Mouse (Mus musculus) forebrain, embryonic 15.5 days (tissue): Measurements from ENCODE around the gene Spsb2. TPM values are rescaled to one million over a fixed set of nuclear protein-coding genes. Genes with fewer than 3 reads are reported as not detected.
A peak's percentile ranks its signal among the peaks of the same experiment; 100 is the strongest.

Source experiments
- ATAC-seq: fragments of 200-750 bp; cut with Nextera tagmentation; replicated peaks from 2 replicates; pipeline ENCODE4 v1.8.0; 2017; ENCODE audit warnings: mild to moderate bottlenecking, moderate TSS enrichment, moderate library complexity
- H3K27ac ChIP-seq: fragments of 300-500 bp; sonication (generic); replicated peaks from 2 replicates; pipeline ENCODE4 v1.5.1; 2015; ENCODE audit warnings: mild to moderate bottlenecking, inconsistent platforms
- H3K27me3 ChIP-seq: fragments of 300-500 bp; sonication (generic); 2 replicates; pipeline ENCODE4 v1.6.1; 2015; ENCODE audit warnings: inconsistent platforms
- H3K36me3 ChIP-seq: fragments of 300-500 bp; sonication (generic); 2 replicates; pipeline ENCODE4 v1.6.1; 2015; ENCODE audit warnings: mild to moderate bottlenecking, inconsistent platforms
- H3K4me1 ChIP-seq: fragments of 300-500 bp; sonication (generic); 2 replicates; pipeline ENCODE4 v1.6.1; 2015; ENCODE audit warnings: inconsistent platforms
- H3K4me2 ChIP-seq: fragments of 300-500 bp; sonication (generic); replicated peaks from 2 replicates; pipeline ENCODE4 v1.6.1; 2015; ENCODE audit warnings: mild to moderate bottlenecking, inconsistent platforms
- H3K4me3 ChIP-seq: fragments of 300-500 bp; sonication (generic); 2 replicates; pipeline ENCODE4 v1.5.1; 2015; ENCODE audit warnings: mild to moderate bottlenecking, inconsistent platforms
- H3K9ac ChIP-seq: fragments of 300-500 bp; sonication (generic); replicated peaks from 2 replicates; pipeline ENCODE4 v1.6.1; 2015; ENCODE audit warnings: mild to moderate bottlenecking, inconsistent platforms
- H3K9me3 ChIP-seq: fragments of 300-500 bp; sonication (generic); 2 replicates; pipeline ENCODE4 v1.6.1; 2016; ENCODE audit warnings: inconsistent platforms
- WGBS: fragments of 180-500 bp; shearing (Covaris S2); methylation state at CpG from one replicate; pipeline ENCODE4 v1.1.7; 2015; ENCODE audit warnings: mixed read lengths; 5-methylcytosine and 5-hydroxymethylcytosine counted together
- polyA plus RNA-seq: library from polyadenylated mRNA; unstranded; fragments of >200 nt; fragmentation: Nextera tagmentation; extraction: Ambion mirVana; gene quantifications from 2 replicates; pipeline ENCODE4 v1.2.1, GENCODE M21; 2015

The Spsb2 gene
- 4.4 and 5.0 TPM in 2 replicates for polyA plus RNA-seq

- Histone ChIP-seq H3K36me3 (no peaks in the 10 kb centered on the region), H3K27me3 (no peaks in the 10 kb centered on the region), H3K27ac (peak within 1 kb of the TSS; percentile 71), H3K4me1 (peaks cover 57% of the 10 kb centered on the region), H3K4me2 (peak within 1 kb of the TSS; percentile 95), H3K9me3 (no peaks in the 10 kb centered on the region), H3K4me3 (peak within 1 kb of the TSS; percentile 49), H3K9ac (peak within 1 kb of the TSS; percentile 49)
- ATAC-seq: no peak; the same call in 1 of the 2 replicates
- 3% methylated on average over 29 of the region's 29 CpGs for WGBS
Observed at GRCm38 (mm10) chr6:124808358-124809012, at the start of gene Spsb2. TSS of gene Spsb2 (plus strand) at chr6:124808661.

GRCm38 (mm10) chr6:124758849-124759232 lies 49.6 kb upstream of the Spsb2 start:
- Histone ChIP-seq H3K9ac (no peak overlapping the region), H3K4me2 (no peak overlapping the region), H3K4me1 (peaks cover 40% of the 10 kb centered on the region), H3K4me3 (no peak overlapping the region), H3K27me3 (no peaks in the 10 kb centered on the region), H3K27ac (peak overlapping the region; percentile 96), H3K36me3 (no peaks in the 10 kb centered on the region), H3K9me3 (no peaks in the 10 kb centered on the region)
- no peak for ATAC-seq
- 33% methylated on average over 2 of the region's 2 CpGs for WGBS

DNA sequence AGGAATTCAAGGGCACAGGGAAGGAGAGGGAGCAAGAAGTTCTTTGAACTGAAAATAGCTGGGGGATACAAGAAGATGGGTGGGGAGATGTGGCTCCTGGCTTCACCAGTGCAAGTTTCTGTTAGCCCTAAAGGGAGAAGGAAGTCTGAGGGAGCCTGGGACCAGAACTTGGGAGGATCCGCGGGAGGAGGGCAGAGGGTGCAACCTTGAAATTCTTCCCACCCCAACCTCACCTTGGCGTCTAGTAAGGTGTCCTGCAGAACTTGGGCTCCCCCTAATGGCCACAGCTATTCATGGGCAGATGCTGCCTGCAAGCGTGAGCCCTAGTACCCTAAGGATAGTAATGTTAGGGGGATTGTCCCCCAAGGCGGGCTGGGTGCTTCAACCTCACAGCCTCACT lies 49.2 kb upstream of the Spsb2 start:
- ATAC-seq: no peak
- peaks cover 36% of the 10 kb centered on the region for H3K4me1 ChIP-seq
- 0% methylated on average over 5 of the region's 5 CpGs for WGBS
- no peak overlapping the region for H3K9ac ChIP-seq
- H3K4me3 ChIP-seq: no peak overlapping the region
- no peaks in the 10 kb centered on the region for H3K9me3 ChIP-seq
- H3K36me3 ChIP-seq: no peaks in the 10 kb centered on the region
- peak overlapping the region; percentile 96 for H3K27ac ChIP-seq
- H3K27me3 ChIP-seq: no peaks in the 10 kb centered on the region
- H3K4me2 ChIP-seq: no peak overlapping the region

GRCm38 (mm10) chr6:124765951-124766350 lies 42.5 kb upstream of the Spsb2 start:
- no peak overlapping the region for H3K27ac ChIP-seq
- peaks cover 20% of the 10 kb centered on the region for H3K4me1 ChIP-seq
- no peak overlapping the region for H3K4me2 ChIP-seq
- H3K36me3 ChIP-seq: no peaks in the 10 kb centered on the region
- H3K9me3 ChIP-seq: no peaks in the 10 kb centered on the region
- WGBS: 90% methylated on average over 7 of the region's 7 CpGs
- no peak overlapping the region for H3K4me3 ChIP-seq
- H3K9ac ChIP-seq: no peak overlapping the region
- no peaks in the 10 kb centered on the region for H3K27me3 ChIP-seq
- no peak for ATAC-seq

DNA sequence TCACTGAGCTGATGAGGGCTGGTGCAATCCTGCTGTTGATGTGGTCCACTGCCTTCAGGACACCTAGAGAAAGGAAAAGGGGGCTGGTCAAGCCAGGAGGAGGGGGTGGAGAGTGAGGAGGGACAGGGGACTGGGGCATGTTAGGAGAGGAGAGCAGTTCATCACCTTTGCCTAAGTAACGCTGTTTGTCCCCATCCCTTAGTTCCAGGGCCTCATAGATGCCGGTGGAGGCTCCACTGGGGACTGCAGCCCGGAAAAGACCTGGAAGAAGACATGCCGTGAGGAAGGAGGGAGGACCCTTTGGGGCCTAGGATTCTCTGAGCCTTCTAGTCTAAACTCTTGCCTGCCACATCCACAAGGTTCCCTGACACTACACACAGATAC lies 40.9 kb upstream of the Spsb2 start:
- H3K27ac ChIP-seq: no peak overlapping the region
- no peak overlapping the region for H3K9ac ChIP-seq
- no peaks in the 10 kb centered on the region for H3K9me3 ChIP-seq
- 30% methylated on average over 4 of the region's 4 CpGs for WGBS
- no peak for ATAC-seq
- peaks cover 20% of the 10 kb centered on the region for H3K4me1 ChIP-seq
- no peak overlapping the region for H3K4me3 ChIP-seq
- no peaks in the 10 kb centered on the region for H3K36me3 ChIP-seq
- H3K4me2 ChIP-seq: peak overlapping the region; percentile 90; the same call in 1 of the 2 replicates
- H3K27me3 ChIP-seq: no peaks in the 10 kb centered on the region

- H3K27me3 ChIP-seq: no peaks in the 10 kb centered on the region
- no peak overlapping the region for H3K27ac ChIP-seq
- 0 out of 2 replicates have a peak, but pooled peaks have one; percentile 7 for ATAC-seq
- H3K9me3 ChIP-seq: no peaks in the 10 kb centered on the region
- peaks cover 20% of the 10 kb centered on the region for H3K4me1 ChIP-seq
- peak overlapping the region; percentile 90 for H3K4me2 ChIP-seq
- peak overlapping the region; percentile 61 for H3K4me3 ChIP-seq
- H3K9ac ChIP-seq: no peak overlapping the region
- no peaks in the 10 kb centered on the region for H3K36me3 ChIP-seq
- WGBS: 22% methylated on average over 19 of the region's 19 CpGs
Observed at GRCm38 (mm10) chr6:124767920-124768703, 40.3 kb upstream of the Spsb2 start.

DNA sequence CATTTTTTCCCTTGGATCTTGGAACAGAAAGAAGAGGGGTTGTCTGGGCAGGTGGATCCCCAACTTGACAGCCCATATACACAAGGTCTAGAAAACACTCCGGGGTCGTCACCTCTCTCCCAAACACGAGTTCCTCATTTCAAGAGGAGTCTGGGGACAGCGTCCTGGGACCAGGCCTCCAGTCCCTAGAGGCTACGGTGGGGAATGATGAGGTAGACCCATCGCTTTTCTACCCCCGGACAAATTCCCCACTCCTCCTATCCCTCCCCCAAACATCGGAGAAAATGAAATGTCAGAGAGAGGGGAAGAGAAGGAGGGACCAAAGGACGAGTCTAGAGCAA lies 39.8 kb upstream of the Spsb2 start:
- Histone ChIP-seq H3K4me1 (peaks cover 20% of the 10 kb centered on the region), H3K36me3 (no peaks in the 10 kb centered on the region), H3K9me3 (no peaks in the 10 kb centered on the region), H3K4me2 (peak overlapping the region; percentile 90), H3K27me3 (no peaks in the 10 kb centered on the region), H3K27ac (peak overlapping the region; percentile 50; the same call in 1 of the 2 replicates), H3K9ac (peak overlapping the region; percentile 66), H3K4me3 (peak overlapping the region; percentile 61)
- no peak; the same call in 1 of the 2 replicates for ATAC-seq
- 7% methylated on average over 9 of the region's 9 CpGs for WGBS

GRCm38 (mm10) chr6:124769101-124769765 lies 39.2 kb upstream of the Spsb2 start, which contains the start of gene Eno2:
TSS of gene Eno2 (minus strand) at chr6:124769673.
- Histone ChIP-seq H3K4me2 (peak within 1 kb of the TSS; percentile 90), H3K4me1 (peaks cover 20% of the 10 kb centered on the region), H3K27ac (peak within 1 kb of the TSS; percentile 50), H3K9ac (peak within 1 kb of the TSS; percentile 66), H3K4me3 (peak within 1 kb of the TSS; percentile 61), H3K27me3 (no peaks in the 10 kb centered on the region), H3K9me3 (no peaks in the 10 kb centered on the region), H3K36me3 (no peaks in the 10 kb centered on the region)
- ATAC-seq: peak; percentile 85
- WGBS: under 1% methylated on average over 53 of the region's 54 CpGs

DNA sequence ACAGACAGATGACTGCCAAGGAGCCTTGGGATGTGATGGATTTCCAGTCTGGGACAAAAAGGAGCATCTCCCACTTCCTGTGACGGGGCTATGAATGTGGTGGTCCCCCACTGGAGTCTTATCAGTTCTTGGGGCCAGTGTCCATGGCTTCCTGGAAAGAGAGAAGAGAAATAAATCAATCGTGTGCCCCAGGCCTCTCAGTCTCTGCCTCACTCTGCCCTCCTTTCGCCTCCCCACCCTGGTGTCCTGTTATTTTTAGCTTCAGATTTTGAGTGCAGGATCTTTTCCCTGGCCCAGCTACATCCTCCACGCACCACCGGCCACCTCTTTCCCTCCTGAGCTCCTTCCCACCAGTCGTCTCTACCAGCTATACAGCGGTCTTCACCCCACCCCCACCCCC lies 38.4 kb upstream of the Spsb2 start:
- Histone ChIP-seq H3K4me1 (peaks cover 20% of the 10 kb centered on the region), H3K9me3 (no peaks in the 10 kb centered on the region), H3K9ac (peak overlapping the region; percentile 66), H3K27ac (0 out of 2 replicates have a peak overlapping the region, but pooled peaks have one; percentile 50), H3K4me2 (peak overlapping the region; percentile 90), H3K4me3 (peak overlapping the region; percentile 61), H3K36me3 (no peaks in the 10 kb centered on the region), H3K27me3 (no peaks in the 10 kb centered on the region)
- 68% methylated on average over 7 of the region's 7 CpGs for WGBS
- no peak for ATAC-seq

DNA sequence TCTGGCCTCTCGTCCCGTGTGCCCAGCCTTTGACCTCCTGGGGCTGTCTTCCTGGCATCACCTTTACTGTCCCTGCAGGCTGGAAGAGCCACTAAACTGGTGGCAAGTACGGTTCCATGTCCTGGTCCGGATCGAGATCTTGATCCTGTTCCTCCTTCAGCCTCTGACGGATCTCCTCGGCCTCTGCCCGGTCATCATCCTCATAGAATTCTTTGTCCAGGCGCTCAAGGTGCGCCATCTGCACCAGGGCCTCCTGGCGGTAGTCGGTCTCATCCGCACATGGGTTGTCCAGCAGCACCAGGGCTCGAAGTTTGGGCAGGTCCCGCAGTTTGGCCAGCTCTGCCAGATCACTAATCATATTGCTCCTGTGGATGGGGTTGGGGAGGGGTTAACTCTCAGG lies 38.0 kb upstream of the Spsb2 start:
- WGBS: 94% methylated on average over 15 of the region's 15 CpGs
- H3K36me3 ChIP-seq: no peaks in the 10 kb centered on the region
- H3K9ac ChIP-seq: no peak overlapping the region
- ATAC-seq: no peak
- H3K9me3 ChIP-seq: no peaks in the 10 kb centered on the region
- H3K4me2 ChIP-seq: no peak overlapping the region
- no peak overlapping the region for H3K27ac ChIP-seq
- no peaks in the 10 kb centered on the region for H3K27me3 ChIP-seq
- H3K4me3 ChIP-seq: no peak overlapping the region
- peaks cover 20% of the 10 kb centered on the region for H3K4me1 ChIP-seq

- 0 out of 2 replicates have a peak within 1 kb of the TSS, but pooled peaks have one; percentile 1 for H3K27ac ChIP-seq
- H3K9ac ChIP-seq: peak within 1 kb of the TSS; percentile 18; the same call in 1 of the 2 replicates
- H3K27me3 ChIP-seq: no peaks in the 10 kb centered on the region
- H3K9me3 ChIP-seq: no peaks in the 10 kb centered on the region
- peaks cover 15% of the 10 kb centered on the region for H3K4me1 ChIP-seq
- peak within 1 kb of the TSS; percentile 54 for H3K4me2 ChIP-seq
- WGBS: 2% methylated on average over 23 of the region's 23 CpGs
- ATAC-seq: peak; percentile 39; the same call in 1 of the 2 replicates
- H3K36me3 ChIP-seq: no peaks in the 10 kb centered on the region
- peak within 1 kb of the TSS; percentile 35 for H3K4me3 ChIP-seq
Observed at GRCm38 (mm10) chr6:124779222-124779983, 29.1 kb upstream of the Spsb2 start, which contains the start of gene Lrrc23. TSS of gene Lrrc23 (minus strand) at chr6:124779727.
